Mouse (Mus musculus) hindbrain, embryonic 10.5 days (tissue): ENCODE data around the gene Ces2f. TPM values are rescaled to one million over a fixed set of nuclear protein-coding genes. Genes with fewer than 3 reads are reported as not detected.

Source experiments
- DNase-seq: peaks from one replicate; pipeline ENCODE4 v3.0.0-alpha.2; 2017; ENCODE audit warnings: low spot score
- H3K27ac ChIP-seq: fragments of 300-500 bp; sonication (generic); 2 replicates; pipeline ENCODE4 v1.5.1; 2016; ENCODE audit warnings: mild to moderate bottlenecking, moderate library complexity
- H3K27me3 ChIP-seq: fragments of 300-500 bp; sonication (generic); 2 replicates; pipeline ENCODE4 v1.6.1; 2016; ENCODE audit warnings: mild to moderate bottlenecking; ENCODE audit not compliant: poor library complexity, insufficient read depth, severe bottlenecking
- H3K36me3 ChIP-seq: fragments of 300-500 bp; sonication (generic); 2 replicates; pipeline ENCODE4 v1.6.1; 2016; ENCODE audit warnings: mild to moderate bottlenecking, moderate library complexity
- H3K4me1 ChIP-seq: fragments of 300-500 bp; sonication (generic); replicated peaks from 2 replicates; pipeline ENCODE4 v1.6.1; 2016; ENCODE audit warnings: mild to moderate bottlenecking
- H3K4me3 ChIP-seq: fragments of 300-500 bp; sonication (generic); 2 replicates; pipeline ENCODE4 v1.5.1; 2016; ENCODE audit warnings: mild to moderate bottlenecking, moderate library complexity
- H3K9me3 ChIP-seq: fragments of 300-500 bp; sonication (generic); 2 replicates; pipeline ENCODE4 v1.6.1; 2016; ENCODE audit warnings: mild to moderate bottlenecking, moderate library complexity
- WGBS: fragments of 180-500 bp; shearing (Covaris S2); methylation state at CpG from one replicate; pipeline ENCODE4 v1.1.7; 2016; 5-methylcytosine and 5-hydroxymethylcytosine counted together
- polyA plus RNA-seq: library from polyadenylated mRNA; unstranded; fragments of >200 nt; fragmentation: Nextera tagmentation; extraction: Ambion mirVana; gene quantifications from 2 replicates; pipeline ENCODE4 v1.2.1, GENCODE M21; 2016

Gene Ces2f
- polyA plus RNA-seq, 1 experiment from 2014 or later, result not detected

DNA sequence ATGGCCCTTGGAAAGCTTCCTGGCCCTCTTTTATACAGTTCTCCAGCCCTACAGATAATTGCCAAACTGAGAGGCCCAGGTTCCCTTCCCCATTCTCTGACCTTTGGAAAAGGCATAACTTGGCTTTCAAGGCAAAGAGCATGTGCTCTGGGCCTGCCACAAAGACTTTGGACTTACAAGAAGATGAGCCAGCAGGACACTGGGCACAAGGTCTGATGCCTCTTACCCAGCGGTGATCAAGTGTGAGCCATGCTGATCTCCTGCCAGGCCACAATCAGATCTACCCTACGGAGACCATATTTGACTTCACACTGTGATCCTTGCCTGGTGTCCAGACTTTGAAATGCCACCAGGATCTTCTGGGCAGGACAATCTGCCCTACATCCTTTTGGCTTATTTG, 37.8 kb downstream of the Ces2f start:
- DNase-seq, result no peak
- Histone ChIP-seq H3K4me1 (no peaks in the 10 kb centered on the region), H3K9me3 (peaks cover 8% of the 10 kb centered on the region), H3K27ac (no peak overlapping the region), H3K27me3 (no peaks in the 10 kb centered on the region), H3K36me3 (no peaks in the 10 kb centered on the region), H3K4me3 (no peak overlapping the region)
- WGBS, result 90% methylated on average over 2 of the region's 2 CpGs

- H3K27ac ChIP-seq, result no peak overlapping the region
- H3K9me3 ChIP-seq, result no peaks in the 10 kb centered on the region
- 84% methylated on average over 6 of the region's 6 CpGs for WGBS
- no peaks in the 10 kb centered on the region for H3K36me3 ChIP-seq
- H3K4me3 ChIP-seq, result no peak overlapping the region
- no peak for DNase-seq
- H3K4me1 ChIP-seq, result no peaks in the 10 kb centered on the region
- H3K27me3 ChIP-seq, result no peaks in the 10 kb centered on the region
Observed at GRCm38 (mm10) chr8:104998191-104998590, 51.0 kb downstream of the Ces2f start.

- no peaks in the 10 kb centered on the region for H3K4me1 ChIP-seq
- 87% methylated on average over 6 of the region's 6 CpGs for WGBS
- no peaks in the 10 kb centered on the region for H3K36me3 ChIP-seq
- no peak overlapping the region for H3K27ac ChIP-seq
- no peaks in the 10 kb centered on the region for H3K9me3 ChIP-seq
- no peak overlapping the region for H3K4me3 ChIP-seq
- no peaks in the 10 kb centered on the region for H3K27me3 ChIP-seq
- no peak for DNase-seq
Observed at GRCm38 (mm10) chr8:104999183-104999582, 52.0 kb downstream of the Ces2f start.

DNA sequence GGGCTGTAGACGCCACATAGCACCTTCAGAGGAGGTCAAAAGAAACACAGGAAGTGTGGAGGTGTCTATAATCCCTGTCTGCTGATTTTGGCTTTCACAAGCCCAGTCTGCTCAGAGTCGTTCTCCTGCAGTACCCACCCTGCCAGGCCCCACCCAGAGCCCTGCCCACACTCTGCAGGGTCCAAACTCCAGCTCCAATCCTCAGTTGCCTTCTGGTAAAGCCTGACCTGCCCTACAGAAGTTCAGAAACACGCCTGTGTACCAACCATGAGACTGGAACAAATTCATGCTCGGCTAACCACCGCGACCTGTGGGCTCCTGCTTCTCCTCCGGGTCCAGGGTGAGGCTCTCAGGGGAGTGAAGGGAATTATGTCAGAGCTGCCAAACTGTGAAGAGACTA, 53.4 kb downstream of the Ces2f start, which contains the start of gene Ces2h:
Ces2h (plus strand) TSS at position 268 of the 400 bp plus-strand sequence.
- no peaks in the 10 kb centered on the region for H3K9me3 ChIP-seq
- H3K36me3 ChIP-seq, result no peaks in the 10 kb centered on the region
- WGBS, result 89% methylated on average over 7 of the region's 7 CpGs
- H3K27ac ChIP-seq, result no peak within 1 kb of the TSS
- H3K4me1 ChIP-seq, result no peaks in the 10 kb centered on the region
- DNase-seq, result no peak
- no peak within 1 kb of the TSS for H3K4me3 ChIP-seq
- H3K27me3 ChIP-seq, result no peaks in the 10 kb centered on the region

Other genes starting within 250 kb of the Ces2f start
- not detected in 2 replicates for gene Ces2a, start 213.4 kb upstream of the Ces2f start, polyA plus RNA-seq
- gene Ces2b, start 115.8 kb upstream of the Ces2f start, polyA plus RNA-seq, result 0.22 TPM in 1 of 2 replicates, not detected in the other
- gene Ces2c, start 100.3 kb upstream of the Ces2f start, polyA plus RNA-seq, result not detected in 2 replicates
- gene Ces2e, start 21.1 kb upstream of the Ces2f start, polyA plus RNA-seq, result not detected in 2 replicates
- gene Ces2g, start 14.4 kb downstream of the Ces2f start, polyA plus RNA-seq, result not detected in 2 replicates
- gene Ces2h, start 53.5 kb downstream of the Ces2f start, polyA plus RNA-seq, result not detected in 2 replicates
- gene Ces3a, start 101.2 kb downstream of the Ces2f start, polyA plus RNA-seq, result not detected in 2 replicates
- not detected in 2 replicates for gene Ces3b, start 136.4 kb downstream of the Ces2f start, polyA plus RNA-seq
- gene Ces4a, start 184.4 kb downstream of the Ces2f start, polyA plus RNA-seq, result not detected in 2 replicates
- 42.1 and 54.9 TPM in 2 replicates for gene Cbfb, start 223.3 kb downstream of the Ces2f start, polyA plus RNA-seq